Mouse (Mus musculus): ENCODE measurements at regions not wholly inside any gene's neighbourhood (a gene's known extent, or its start where the extent isn't known, plus 50 kb on each side); places are given as distances from the start of the nearest gene placed in this dataset.
A peak's percentile ranks its signal among the peaks of the same experiment; 100 is the strongest.
"Not testable (repeated sequence)": the region's sequence is repeated elsewhere in the genome, so short reads cannot be mapped to it uniquely, and the experiment has no call there.

- intact Hi-C loops (cut with DNase I): no loop called here
- peak; percentile 20 to 31 for DNase-seq (ENCODE audit: low spot score in 2 of 2)
These were observed 1878.9 kb upstream of the Flrt2 start for GRCm38 (mm10) chr12:93812963-93813733.

GRCm38 (mm10) chr12:93850944-93851520 lies 1841.0 kb upstream of the Flrt2 start:
- intact Hi-C loops (cut with DNase I): no loop called here
- DNase-seq (ENCODE audit: low spot score in 2 of 2): no peak

- intact Hi-C loops (cut with DNase I): no loop called here
- no peak for DNase-seq (ENCODE audit: low spot score in 2 of 2)
These were observed 1840.4 kb upstream of the Flrt2 start for GRCm38 (mm10) chr12:93851660-93852059.

- intact Hi-C loops (cut with DNase I): no loop called here
- no peak for DNase-seq (ENCODE audit: low spot score in 2 of 2)
These were observed 1806.1 kb upstream of the Flrt2 start for GRCm38 (mm10) chr12:93885946-93886345.

GRCm38 (mm10) chr12:93890109-93890508 lies 1801.9 kb upstream of the Flrt2 start:
- DNase-seq (ENCODE audit: low spot score in 2 of 2): no peak
- intact Hi-C loops (cut with DNase I): no loop called here

GRCm38 (mm10) chr12:93928541-93929238 lies 1763.3 kb upstream of the Flrt2 start:
- DNase-seq (ENCODE audit: low spot score in 2 of 2); intact Hi-C loops (cut with DNase I): not testable (repeated sequence)

GRCm38 (mm10) chr12:93929239-93929563 lies 1762.8 kb upstream of the Flrt2 start:
- DNase-seq (ENCODE audit: low spot score in 2 of 2); intact Hi-C loops (cut with DNase I): not testable (repeated sequence)

GRCm38 (mm10) chr12:93930242-93930641 lies 1761.8 kb upstream of the Flrt2 start:
- intact Hi-C loops (cut with DNase I); DNase-seq (ENCODE audit: low spot score in 2 of 2): not testable (repeated sequence)

GRCm38 (mm10) chr12:93960869-93961268 lies 1731.2 kb upstream of the Flrt2 start:
- intact Hi-C loops (cut with DNase I): no loop called here
- no peak for DNase-seq (ENCODE audit: low spot score in 2 of 2)

- DNase-seq (ENCODE audit: low spot score in 2 of 2): no peak
- intact Hi-C loops (cut with DNase I): no loop called here
These were observed 1710.7 kb upstream of the Flrt2 start for GRCm38 (mm10) chr12:93981307-93981706.

- peak; percentile 3 to 6 for DNase-seq (ENCODE audit: low spot score in 2 of 2)
- intact Hi-C loops (cut with DNase I): no loop called here
These were observed 1700.5 kb upstream of the Flrt2 start for GRCm38 (mm10) chr12:93991531-93991930.

GRCm38 (mm10) chr12:93993875-93994274 lies 1698.2 kb upstream of the Flrt2 start:
- peak; percentile 2 to 9 for DNase-seq (ENCODE audit: low spot score in 2 of 2)
- intact Hi-C loops (cut with DNase I): no loop called here

- no peak for DNase-seq (ENCODE audit: low spot score in 2 of 2)
- intact Hi-C loops (cut with DNase I): no loop called here
These were observed 1676.1 kb upstream of the Flrt2 start for GRCm38 (mm10) chr12:94015946-94016345.

- DNase-seq (ENCODE audit: low spot score in 2 of 2): no peak
- intact Hi-C loops (cut with DNase I): no loop called here
These were observed 1660.7 kb upstream of the Flrt2 start for GRCm38 (mm10) chr12:94031364-94031763.

GRCm38 (mm10) chr12:94047972-94048371 lies 1644.1 kb upstream of the Flrt2 start:
- no peak for DNase-seq (ENCODE audit: low spot score in 2 of 2)
- intact Hi-C loops (cut with DNase I): no loop called here

GRCm38 (mm10) chr12:94057767-94058166 lies 1634.3 kb upstream of the Flrt2 start:
- DNase-seq (ENCODE audit: low spot score in 2 of 2): peak; percentile 1 to 8
- intact Hi-C loops (cut with DNase I): no loop called here

GRCm38 (mm10) chr12:94059641-94060040 lies 1632.4 kb upstream of the Flrt2 start:
- intact Hi-C loops (cut with DNase I): no loop called here
- DNase-seq (ENCODE audit: low spot score in 2 of 2): no peak

- intact Hi-C loops (cut with DNase I): no loop called here
- no peak for DNase-seq (ENCODE audit: low spot score in 2 of 2)
These were observed 1631.7 kb upstream of the Flrt2 start for GRCm38 (mm10) chr12:94060336-94060735.

GRCm38 (mm10) chr12:94066444-94067152 lies 1625.4 kb upstream of the Flrt2 start:
- no peak for DNase-seq (ENCODE audit: low spot score in 2 of 2)

GRCm38 (mm10) chr12:94070940-94071505 lies 1621.0 kb upstream of the Flrt2 start:
- intact Hi-C loops (cut with DNase I): no loop called here
- no peak for DNase-seq (ENCODE audit: low spot score in 2 of 2)

More at GRCm38 (mm10) chr12:94066444-94067152, 1625.4 kb upstream of the Flrt2 start:
- intact Hi-C loops (cut with DNase I): no loop called here

Data from left cerebral cortex, postnatal 14 days (tissue).